ENCODE assay signal across 14 mouse cellular contexts in the genomic region with DNA sequence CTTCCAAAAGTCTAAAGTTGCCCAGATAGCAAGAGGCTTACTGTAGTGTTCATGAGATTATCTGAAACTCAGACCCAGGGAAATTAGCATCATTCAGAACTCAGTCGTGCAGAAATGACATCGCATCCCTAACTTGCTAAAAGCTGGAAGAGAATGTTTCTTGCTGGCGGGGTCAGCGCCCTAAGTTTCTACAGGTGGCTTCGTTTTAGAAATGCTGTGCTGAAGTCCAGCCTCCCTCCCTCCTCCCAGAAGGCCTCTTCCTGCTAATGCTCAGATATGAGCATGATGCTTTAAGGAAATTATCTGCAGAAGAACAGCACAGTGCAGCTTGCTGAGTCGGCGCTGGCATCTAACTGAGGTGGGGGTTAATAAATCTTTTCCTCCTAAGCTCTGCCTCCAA.
DNase-seq lines count a peak whose midpoint lies in the region; ATAC-seq and TF ChIP-seq lines count a peak whose summit lies in the region.
"Had no signal": no experiment of that assay in that cellular context is flagged by ENCODE, and none has a peak within 500 bp of the region (broad histone marks: within the 10 kb centered on the region; RNA-seq: fewer than 3 reads in every experiment).

No protein-coding gene starts in this region.

- H3K36me3 ChIP-seq in hindbrain, embryonic 16.5 days (ENCODE audit: control insufficient read depth, insufficient read depth, low read length), result no peaks in the 10 kb centered on the region
- no peaks in the 10 kb centered on the region for H3K36me3 ChIP-seq in hindbrain, embryonic 12.5 days
- 0 out of 2 replicates have a peak, but pooled peaks cover 10% of the 10 kb centered on the region for H3K36me3 ChIP-seq in midbrain, embryonic 12.5 days
- 0 out of 2 replicates have a peak, but pooled peaks cover 3% of the 10 kb centered on the region for H3K36me3 ChIP-seq in midbrain, embryonic 16.5 days (ENCODE audit: control insufficient read depth, insufficient read depth, low read length)
- no peaks in the 10 kb centered on the region for H3K36me3 ChIP-seq in embryonic facial prominence, embryonic 12.5 days
- H3K36me3 ChIP-seq in myocyte (ENCODE audit: control insufficient read depth, insufficient read depth), result no peaks in the 10 kb centered on the region
- peaks cover 6% of the 10 kb centered on the region for H3K36me3 ChIP-seq in hindbrain, embryonic 13.5 days
- H3K36me3 ChIP-seq: liver, embryonic 15.5 days had no signal

- no peaks in the 10 kb centered on the region for H3K4me1 ChIP-seq in hindbrain, embryonic 16.5 days (ENCODE audit: control insufficient read depth, insufficient read depth, low read depth, low read length)
- peaks cover 5% of the 10 kb centered on the region; the same call in 1 of the 2 replicates for H3K4me1 ChIP-seq in hindbrain, embryonic 12.5 days
- H3K4me1 ChIP-seq in midbrain, embryonic 12.5 days, result peaks cover 15% of the 10 kb centered on the region
- 0 out of 2 replicates have a peak, but pooled peaks cover 6% of the 10 kb centered on the region for H3K4me1 ChIP-seq in midbrain, embryonic 16.5 days (ENCODE audit: control insufficient read depth, insufficient read depth, low read length)
- peaks cover 8% of the 10 kb centered on the region for H3K4me1 ChIP-seq in embryonic facial prominence, embryonic 12.5 days
- no peaks in the 10 kb centered on the region; the same call in 1 of the 2 replicates for H3K4me1 ChIP-seq in hindbrain, embryonic 13.5 days (replicated peaks)

- no peak overlapping the region for H3ac ChIP-seq in myocyte (ENCODE audit: control insufficient read depth, insufficient read length)

- H3K9ac ChIP-seq in hindbrain, embryonic 16.5 days (ENCODE audit: low read depth, low read length), result no peak overlapping the region
- no peak overlapping the region for H3K9ac ChIP-seq in hindbrain, embryonic 12.5 days
- H3K9ac ChIP-seq in midbrain, embryonic 12.5 days (replicated peaks), result no peak overlapping the region
- H3K9ac ChIP-seq in midbrain, embryonic 16.5 days (ENCODE audit: low read depth, low read length), result no peak overlapping the region
- no peak overlapping the region for H3K9ac ChIP-seq in embryonic facial prominence, embryonic 12.5 days
- no peak overlapping the region for H3K9ac ChIP-seq in hindbrain, embryonic 13.5 days
- H3K9ac ChIP-seq: liver, embryonic 15.5 days had no signal

- no peak overlapping the region for H3K4me3 ChIP-seq in hindbrain, embryonic 16.5 days (ENCODE audit: low read length)
- H3K4me3 ChIP-seq in hindbrain, embryonic 12.5 days, result no peak overlapping the region
- H3K4me3 ChIP-seq in midbrain, embryonic 12.5 days, result no peak overlapping the region
- no peak overlapping the region for H3K4me3 ChIP-seq in midbrain, embryonic 16.5 days (ENCODE audit: low read depth, low read length)
- no peak overlapping the region for H3K4me3 ChIP-seq in embryonic facial prominence, embryonic 12.5 days
- no peak overlapping the region for H3K4me3 ChIP-seq in myocyte
- H3K4me3 ChIP-seq in hindbrain, embryonic 13.5 days, result no peak overlapping the region
- H3K4me3 ChIP-seq: layer of hippocampus, adult 2 months; liver, embryonic 15.5 days had no signal

- no peak overlapping the region for H3K4me2 ChIP-seq in hindbrain, embryonic 16.5 days (ENCODE audit: low read length)
- no peak overlapping the region for H3K4me2 ChIP-seq in hindbrain, embryonic 12.5 days (replicated peaks)
- no peak overlapping the region for H3K4me2 ChIP-seq in midbrain, embryonic 12.5 days (replicated peaks)
- H3K4me2 ChIP-seq in midbrain, embryonic 16.5 days (ENCODE audit: low read length), result no peak overlapping the region
- H3K4me2 ChIP-seq in embryonic facial prominence, embryonic 12.5 days (replicated peaks), result no peak overlapping the region
- peak overlapping the region; percentile 2 for H3K4me2 ChIP-seq in myocyte (ENCODE audit: low read depth)
- no peak overlapping the region for H3K4me2 ChIP-seq in hindbrain, embryonic 13.5 days
- H3K4me2 ChIP-seq: liver, embryonic 15.5 days had no signal

- TF ChIP-seq POLR2A in myocyte (IDR thresholded peaks at IDR 0.05; ENCODE audit: insufficient read length, low read depth), result no peak

- DNase-seq in adrenal gland, adult (ENCODE audit: inconsistent age in 2 of 2, low spot score in 1 of 2), result no peak
- DNase-seq: cerebellum, adult 9-10 months; heart, postnatal 14 days had no signal

- 41% methylated on average over 7 of the region's 7 CpGs for WGBS in hindbrain, embryonic 16.5 days
- WGBS in hindbrain, embryonic 12.5 days, result 41% methylated on average over 7 of the region's 7 CpGs
- 23% methylated on average over 7 of the region's 7 CpGs for WGBS in midbrain, embryonic 12.5 days
- 26% methylated on average over 7 of the region's 7 CpGs for WGBS in midbrain, embryonic 16.5 days
- WGBS in embryonic facial prominence, embryonic 12.5 days, result 12% methylated on average over 7 of the region's 7 CpGs
- WGBS in hindbrain, embryonic 13.5 days, result 44% methylated on average over 7 of the region's 7 CpGs

- peak overlapping the region; percentile 44; the same call in 1 of the 2 replicates for H3K27ac ChIP-seq in hindbrain, embryonic 16.5 days (ENCODE audit: low read depth, low read length)
- H3K27ac ChIP-seq in hindbrain, embryonic 12.5 days, result no peak overlapping the region
- peak overlapping the region; percentile 58; the same call in 1 of the 2 replicates for H3K27ac ChIP-seq in midbrain, embryonic 12.5 days (replicated peaks)
- H3K27ac ChIP-seq in midbrain, embryonic 16.5 days (ENCODE audit: low read length), result no peak overlapping the region
- peak overlapping the region; percentile 67; the same call in 1 of the 2 replicates for H3K27ac ChIP-seq in embryonic facial prominence, embryonic 12.5 days
- no peak overlapping the region for H3K27ac ChIP-seq in hindbrain, embryonic 13.5 days
- H3K27ac ChIP-seq: layer of hippocampus, adult 2 months; liver, embryonic 15.5 days; macrophage had no signal

- H3K9me3 ChIP-seq in hindbrain, embryonic 16.5 days (ENCODE audit: control insufficient read depth, low read length), result no peaks in the 10 kb centered on the region
- H3K9me3 ChIP-seq in hindbrain, embryonic 12.5 days (replicated peaks), result no peaks in the 10 kb centered on the region
- no peaks in the 10 kb centered on the region for H3K9me3 ChIP-seq in midbrain, embryonic 12.5 days
- no peaks in the 10 kb centered on the region for H3K9me3 ChIP-seq in midbrain, embryonic 16.5 days (replicated peaks; ENCODE audit: control insufficient read depth, low read length, poor library complexity, severe bottlenecking)
- no peaks in the 10 kb centered on the region for H3K9me3 ChIP-seq in embryonic facial prominence, embryonic 12.5 days
- H3K9me3 ChIP-seq in hindbrain, embryonic 13.5 days, result no peaks in the 10 kb centered on the region
- H3K9me3 ChIP-seq: liver, embryonic 15.5 days had no signal

- ATAC-seq in hindbrain, embryonic 16.5 days, result no peak
- ATAC-seq in hindbrain, embryonic 12.5 days (ENCODE audit: low FRiP score), result no peak
- ATAC-seq in midbrain, embryonic 12.5 days (ENCODE audit: low FRiP score, low read depth), result no peak
- no peak for ATAC-seq in midbrain, embryonic 16.5 days
- ATAC-seq in embryonic facial prominence, embryonic 12.5 days (ENCODE audit: insufficient number of reproducible peaks, insufficient read depth, low FRiP score, low TSS enrichment), result no peak
- no peak for ATAC-seq in hindbrain, embryonic 13.5 days (ENCODE audit: low FRiP score)
- ATAC-seq: CD4-positive, CD25-positive, alpha-beta regulatory T cell, adult 4 months had no signal

- no peaks in the 10 kb centered on the region for H3K79me2 ChIP-seq in myocyte (ENCODE audit: control insufficient read depth, insufficient read depth)

- no peaks in the 10 kb centered on the region for H3K27me3 ChIP-seq in hindbrain, embryonic 16.5 days (replicated peaks; ENCODE audit: control insufficient read depth, insufficient read depth, low read length)
- no peaks in the 10 kb centered on the region for H3K27me3 ChIP-seq in hindbrain, embryonic 12.5 days
- H3K27me3 ChIP-seq in midbrain, embryonic 12.5 days, result no peaks in the 10 kb centered on the region
- H3K27me3 ChIP-seq in midbrain, embryonic 16.5 days (ENCODE audit: control insufficient read depth, insufficient read depth, low read depth, low read length), result no peaks in the 10 kb centered on the region
- H3K27me3 ChIP-seq in embryonic facial prominence, embryonic 12.5 days, result no peaks in the 10 kb centered on the region
- H3K27me3 ChIP-seq in myocyte (ENCODE audit: control insufficient read depth, insufficient read depth, insufficient read length), result no peaks in the 10 kb centered on the region
- H3K27me3 ChIP-seq in hindbrain, embryonic 13.5 days, result no peaks in the 10 kb centered on the region
- H3K27me3 ChIP-seq: liver, embryonic 15.5 days had no signal

TF ChIP-seq in myocyte, 11 proteins besides CTCF, POLR2A, EP300 and RAD21:
- TF ChIP-seq SRF (IDR thresholded peaks at IDR 0.05; ENCODE audit: control insufficient read depth, insufficient read length, low read depth), result no peak
- TF ChIP-seq POLR2AphosphoS2 (IDR thresholded peaks at IDR 0.05; ENCODE audit: insufficient read length, low read depth), result no peak
- no peak for TF ChIP-seq MAX (IDR thresholded peaks at IDR 0.05; ENCODE audit: low read depth)
- no peak for TF ChIP-seq USF1 (IDR thresholded peaks at IDR 0.05; ENCODE audit: low read depth)
- no peak for TF ChIP-seq TCF12 (IDR thresholded peaks at IDR 0.05; ENCODE audit: insufficient read depth, poor library complexity, severe bottlenecking)
- TF ChIP-seq E2F4 (IDR thresholded peaks at IDR 0.05; ENCODE audit: insufficient read depth), result no peak
- no peak for TF ChIP-seq TCF3 (IDR thresholded peaks at IDR 0.05; ENCODE audit: insufficient read length, low read depth)
- TF ChIP-seq MYOD1 (IDR thresholded peaks at IDR 0.05; ENCODE audit: control insufficient read depth in 1 of 3, insufficient read length in 2 of 3, low read depth in 2 of 3), result no peak
- TF ChIP-seq REST (IDR thresholded peaks at IDR 0.05; ENCODE audit: insufficient read depth, insufficient read length), result no peak
- no peak for TF ChIP-seq MYOG (IDR thresholded peaks at IDR 0.05; ENCODE audit: control insufficient read depth in 1 of 3, insufficient read depth in 1 of 3, insufficient read length in 2 of 3, low read depth in 2 of 3)
- no peak for TF ChIP-seq CEBPB (IDR thresholded peaks at IDR 0.05; ENCODE audit: insufficient read depth, poor library complexity, severe bottlenecking)

Comparison
In these comparisons a context has a peak if more than half of its experiments do, and no peak if none do; other contexts are left out.
1. H3K27ac ChIP-seq: peak in hindbrain, embryonic 16.5 days (single experiment), midbrain, embryonic 12.5 days (single experiment) and embryonic facial prominence, embryonic 12.5 days (single experiment); none in hindbrain, embryonic 12.5 days (single experiment), midbrain, embryonic 16.5 days (single experiment) and hindbrain, embryonic 13.5 days (single experiment).